Mouse (Mus musculus) cerebellum, adult (tissue): ENCODE measurements around the gene Ppm1l.

ENCODE experiments used
- ATAC-seq: cut with Nextera tagmentation; 2 replicates; pipeline ENCODE4 v1.9.2; 2017; ENCODE audit warnings: mild to moderate bottlenecking, moderate library complexity, mixed read lengths; ENCODE audit not compliant: insufficient number of reproducible peaks, low FRiP score, low TSS enrichment

Gene Ppm1l

DNA sequence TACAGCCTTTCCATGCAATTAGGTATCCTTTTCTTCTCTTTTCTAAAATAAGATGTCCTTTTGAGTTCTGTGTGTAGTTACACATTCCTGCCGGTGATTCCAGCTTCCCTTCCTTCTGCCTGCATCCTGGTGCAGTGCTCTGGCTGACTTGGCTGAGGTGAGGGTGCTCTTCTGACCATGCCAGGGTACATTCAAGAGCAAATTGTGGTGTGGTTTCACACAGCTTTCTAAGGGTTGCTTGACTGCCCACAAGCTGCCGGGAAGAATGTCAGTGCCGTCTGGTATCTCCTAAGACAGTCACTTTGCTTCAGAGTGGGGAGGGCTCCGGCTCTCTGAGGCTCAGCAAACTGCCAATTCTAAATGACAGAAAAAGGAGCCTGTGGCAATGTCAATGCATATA, 167.9 kb downstream of the Ppm1l start:
- peak; percentile 22; the same call in 1 of the 2 replicates for ATAC-seq

DNA sequence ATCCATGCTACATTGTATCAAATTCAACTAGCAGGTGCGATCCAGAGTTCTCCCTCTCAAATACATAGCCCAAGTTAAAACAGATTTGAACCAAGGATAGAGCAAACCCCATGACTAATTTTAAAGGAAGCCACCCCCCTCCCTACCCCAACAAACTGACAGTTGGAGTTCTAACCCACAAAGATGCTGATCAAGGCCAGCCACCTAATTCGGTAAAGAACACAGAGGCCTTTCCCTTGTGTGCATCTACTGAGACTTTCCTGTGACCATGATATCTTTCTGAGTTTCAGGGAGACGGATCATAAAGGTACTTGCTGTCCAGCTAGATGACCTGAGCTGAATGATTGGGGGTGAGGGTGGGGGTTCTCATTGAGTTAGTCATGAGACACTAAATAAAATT, 168.7 kb downstream of the Ppm1l start:
- ATAC-seq: no peak

- no peak for ATAC-seq
These were observed 169.1 kb downstream of the Ppm1l start for GRCm38 (mm10) chr3:69485756-69486155.

GRCm38 (mm10) chr3:69487471-69487870, 170.8 kb downstream of the Ppm1l start:
- ATAC-seq: no peak

DNA sequence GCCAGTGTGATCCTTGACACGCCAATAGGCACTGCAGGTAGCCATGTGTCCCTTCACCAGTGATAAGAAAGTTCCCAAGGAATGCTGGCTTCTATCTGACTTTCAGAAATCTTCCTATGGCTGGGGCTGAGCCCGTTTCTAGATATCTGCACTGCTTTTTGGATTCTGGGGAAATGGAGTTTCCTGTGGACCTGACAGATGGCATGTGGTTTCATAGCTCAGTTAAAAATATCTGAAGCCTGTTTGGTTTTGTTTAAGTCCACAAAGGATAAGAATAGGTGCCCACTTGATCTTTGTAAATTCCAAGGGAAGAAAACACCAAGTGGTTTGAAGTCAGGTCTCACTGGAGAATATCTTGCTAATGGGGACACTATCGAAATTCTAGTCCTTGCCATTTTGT, 173.0 kb downstream of the Ppm1l start:
- peak; percentile 53; the same call in 1 of the 2 replicates for ATAC-seq

- no peak for ATAC-seq
These were observed 174.5 kb downstream of the Ppm1l start for GRCm38 (mm10) chr3:69490981-69491681.

DNA sequence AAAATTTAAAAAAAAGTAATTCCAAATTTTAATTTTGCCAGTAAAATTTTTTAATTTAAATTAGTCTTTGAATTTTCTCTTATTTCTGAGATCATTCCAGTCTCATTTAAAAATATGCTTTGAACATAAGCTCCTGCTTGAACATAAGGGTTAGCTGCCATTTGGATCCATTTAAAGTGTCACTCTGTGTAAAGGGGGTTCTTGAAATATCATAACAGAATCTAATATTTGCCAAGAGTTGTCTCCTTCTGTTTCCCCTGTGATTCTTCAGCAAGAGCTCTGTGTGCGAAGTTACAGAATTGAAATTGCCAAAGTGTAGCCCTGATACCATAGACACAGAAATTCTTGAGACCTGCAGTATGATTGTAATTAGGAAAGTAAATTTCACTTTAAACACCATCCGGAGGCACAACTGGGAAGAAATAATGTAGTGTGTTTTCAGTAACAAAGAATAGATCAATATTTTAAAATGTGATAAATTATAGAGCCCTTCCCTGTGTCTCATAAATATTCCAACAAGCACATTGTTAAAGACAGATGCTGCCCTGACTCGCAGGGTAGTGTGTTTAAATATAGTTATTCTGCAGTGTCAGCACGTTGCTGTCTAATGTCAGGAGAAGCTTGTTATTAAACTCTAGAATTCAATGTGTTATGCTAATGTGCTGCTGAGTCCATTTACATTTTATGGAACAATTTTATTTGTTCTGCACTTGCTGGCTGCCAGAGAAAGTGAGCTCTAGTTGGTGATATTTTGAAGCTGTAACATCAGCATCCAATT, 177.8 kb downstream of the Ppm1l start:
- no peak for ATAC-seq

DNA sequence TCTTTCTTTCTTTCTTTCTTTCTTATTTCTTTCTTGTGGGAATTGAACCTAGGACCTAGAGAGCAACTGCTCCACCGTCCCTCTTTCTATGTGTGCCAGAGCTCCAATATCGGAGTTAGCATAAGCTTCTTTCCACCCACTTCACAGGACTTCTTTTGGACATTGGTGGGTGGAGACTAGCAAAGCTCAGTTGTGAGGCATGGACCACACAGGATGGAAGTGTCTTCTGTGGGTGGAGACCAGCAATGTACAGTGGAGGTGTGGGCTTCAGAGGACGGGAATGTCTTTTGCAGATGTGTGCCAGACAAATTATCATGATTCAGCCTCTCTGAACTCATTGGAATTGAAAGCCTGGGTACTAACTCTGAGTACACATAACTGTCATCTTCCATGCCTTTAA, 180.5 kb downstream of the Ppm1l start:
- no peak for ATAC-seq

DNA sequence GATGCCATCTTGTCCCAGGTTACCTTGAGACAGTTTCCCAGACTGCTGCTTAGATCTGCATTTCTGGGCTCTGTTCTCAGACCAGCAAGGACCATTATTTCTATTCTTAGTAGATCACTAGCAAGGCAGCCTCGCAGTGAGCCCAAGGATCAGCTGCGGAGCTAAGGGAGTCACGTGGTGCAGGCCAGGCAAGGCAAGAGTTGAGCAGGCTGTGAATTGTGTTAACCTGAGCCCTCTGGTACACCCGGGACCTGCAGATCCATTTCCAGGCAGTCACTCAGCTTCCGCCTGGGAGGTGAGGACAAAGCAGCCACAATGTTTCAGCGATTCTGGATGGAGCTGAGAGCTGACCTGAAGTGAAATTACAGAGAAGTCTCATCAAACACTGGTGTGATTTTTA, 185.3 kb downstream of the Ppm1l start:
- ATAC-seq: no peak

- ATAC-seq: no peak
These were observed 185.9 kb downstream of the Ppm1l start for GRCm38 (mm10) chr3:69502527-69502926.

GRCm38 (mm10) chr3:69505090-69505489, 188.4 kb downstream of the Ppm1l start:
- no peak for ATAC-seq

GRCm38 (mm10) chr3:69506352-69506751, 189.7 kb downstream of the Ppm1l start:
- no peak for ATAC-seq

GRCm38 (mm10) chr3:69509411-69509952, 192.8 kb downstream of the Ppm1l start:
- no peak for ATAC-seq

DNA sequence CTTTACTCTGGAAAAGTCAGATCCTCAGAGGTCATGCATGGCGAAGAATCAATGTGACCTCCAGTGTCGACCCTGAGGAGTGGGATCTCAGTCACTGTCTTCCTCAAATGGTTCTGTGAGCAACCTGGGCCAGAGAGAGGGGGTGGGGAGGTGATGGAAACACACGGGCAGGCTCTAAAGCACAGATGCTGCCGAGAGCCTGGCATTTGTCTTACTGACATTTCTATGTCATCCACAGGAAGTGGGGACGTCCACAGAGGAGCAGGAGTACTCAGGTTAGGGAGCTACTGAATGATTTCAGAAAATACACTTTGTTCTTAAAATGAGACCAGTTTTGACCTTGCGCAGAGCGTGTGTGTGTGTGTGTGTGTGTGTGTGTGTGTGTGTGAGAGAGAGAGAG, 195.2 kb downstream of the Ppm1l start:
- ATAC-seq: no peak

GRCm38 (mm10) chr3:69512402-69512801, 195.7 kb downstream of the Ppm1l start:
- no peak for ATAC-seq

GRCm38 (mm10) chr3:69515730-69516350, 199.2 kb downstream of the Ppm1l start:
- ATAC-seq: no peak

GRCm38 (mm10) chr3:69519188-69519587, 202.5 kb downstream of the Ppm1l start:
- no peak for ATAC-seq

- ATAC-seq: peak; percentile 60; the same call in 1 of the 2 replicates
These were observed 203.3 kb downstream of the Ppm1l start for GRCm38 (mm10) chr3:69519789-69520558.

DNA sequence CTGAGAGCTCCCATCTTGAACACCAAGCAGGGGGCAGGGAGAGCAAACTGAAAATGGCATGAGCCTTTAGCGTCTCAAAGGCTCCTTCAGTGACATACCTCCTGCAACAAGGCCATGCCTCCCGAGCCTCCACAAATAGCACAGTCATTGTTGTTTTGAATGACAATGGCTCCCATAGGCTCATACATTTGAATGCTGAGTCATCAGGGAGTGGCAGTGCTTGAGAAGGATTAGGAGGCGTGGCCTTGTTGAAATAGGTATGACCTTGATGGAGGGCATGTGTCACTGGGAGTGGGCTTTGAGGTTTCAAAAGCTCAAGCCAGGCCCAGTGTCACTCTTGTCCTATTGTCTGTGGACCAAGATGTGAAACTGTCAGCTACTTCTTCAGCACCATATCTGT, 205.6 kb downstream of the Ppm1l start:
- ATAC-seq: no peak

DNA sequence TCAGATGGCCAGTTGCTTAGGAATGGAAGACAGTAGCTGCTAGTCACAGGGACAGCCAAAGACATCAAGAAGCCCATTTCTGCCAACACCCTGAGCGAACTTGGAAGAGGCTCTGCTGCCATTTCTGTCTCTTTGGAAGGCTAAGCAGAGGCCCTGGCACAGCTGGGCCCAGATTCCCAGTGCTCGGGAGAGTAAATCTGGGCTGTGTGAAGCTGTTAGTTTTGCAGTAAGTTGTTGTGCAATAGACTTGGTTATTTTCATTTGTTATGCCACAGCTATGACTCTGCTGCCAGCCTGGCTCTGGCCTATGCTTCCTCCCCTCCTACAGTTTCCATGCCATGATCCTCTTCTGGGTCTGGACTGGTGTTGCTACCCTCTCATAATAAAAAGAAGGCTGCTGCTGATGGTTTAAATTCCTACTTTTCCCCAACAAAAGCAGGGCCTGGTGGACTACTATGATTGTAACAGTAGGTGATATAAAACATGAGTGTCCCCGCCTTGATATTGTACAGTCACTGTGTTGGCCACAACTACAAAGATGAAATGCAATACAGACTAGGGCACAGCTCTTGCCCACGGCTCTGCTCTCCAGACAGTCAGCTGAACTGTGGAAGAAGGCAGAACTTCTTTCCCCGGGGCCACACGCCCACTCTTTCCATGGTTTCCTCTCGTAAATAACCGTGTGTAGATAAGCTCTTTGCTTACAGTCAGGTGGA, 207.9 kb downstream of the Ppm1l start:
- ATAC-seq: 0 out of 2 replicates have a peak, but pooled peaks have one; percentile 11
